Mouse (Mus musculus) mesoderm, embryonic 11.5 days (tissue): ENCODE measurements around the gene Tnp1.

Experiments
- DNase-seq: peaks from one replicate; pipeline ENCODE4 v3.0.0-alpha.2; 2012; ENCODE audit warnings: low read depth, low spot score

Tnp1 gene

DNA sequence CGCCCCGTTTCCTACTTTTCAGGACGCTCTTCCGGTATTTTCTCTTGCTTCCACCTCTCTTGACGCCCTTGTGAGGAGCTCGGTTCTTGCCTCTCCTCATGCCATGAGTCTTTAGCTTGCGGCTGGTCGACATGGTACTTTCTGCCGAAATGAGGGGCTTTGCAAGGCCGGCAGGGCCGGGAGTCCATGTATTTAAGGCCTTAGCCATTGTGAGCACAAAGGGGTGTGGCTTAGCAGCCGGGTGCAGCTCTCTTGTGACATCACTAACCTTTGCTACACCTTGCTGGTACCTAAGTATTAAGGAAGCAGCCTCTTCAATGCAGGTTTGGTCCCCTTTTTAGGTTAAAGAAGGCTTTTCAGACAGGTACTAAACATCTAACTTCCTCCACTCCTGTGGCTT is at the start of gene Tnp1:
Gene Tnp1 (minus strand): TSS at position 179 of the 400 bp plus-strand sequence.
- no peak for DNase-seq

DNA sequence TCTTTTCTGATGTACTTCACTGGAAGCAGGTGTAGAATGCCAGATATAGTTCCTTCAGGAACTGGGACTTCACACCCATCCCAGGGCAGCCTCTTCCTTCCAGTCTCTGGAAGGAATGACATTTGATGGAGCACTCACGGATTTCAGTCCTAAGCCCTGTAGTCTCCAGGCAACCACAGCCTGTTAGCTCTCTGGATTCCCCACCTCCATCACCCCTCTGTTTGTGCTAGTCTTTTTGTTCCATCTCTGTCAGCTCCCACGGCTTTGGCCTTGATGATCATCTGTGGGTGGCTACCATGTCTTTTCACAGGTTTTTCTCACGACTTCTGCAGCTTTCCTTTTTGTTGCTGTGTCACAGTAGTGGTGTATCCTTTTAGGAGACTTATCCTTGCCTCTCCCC is 48.6 kb upstream of the Tnp1 start:
- DNase-seq = no peak

DNA sequence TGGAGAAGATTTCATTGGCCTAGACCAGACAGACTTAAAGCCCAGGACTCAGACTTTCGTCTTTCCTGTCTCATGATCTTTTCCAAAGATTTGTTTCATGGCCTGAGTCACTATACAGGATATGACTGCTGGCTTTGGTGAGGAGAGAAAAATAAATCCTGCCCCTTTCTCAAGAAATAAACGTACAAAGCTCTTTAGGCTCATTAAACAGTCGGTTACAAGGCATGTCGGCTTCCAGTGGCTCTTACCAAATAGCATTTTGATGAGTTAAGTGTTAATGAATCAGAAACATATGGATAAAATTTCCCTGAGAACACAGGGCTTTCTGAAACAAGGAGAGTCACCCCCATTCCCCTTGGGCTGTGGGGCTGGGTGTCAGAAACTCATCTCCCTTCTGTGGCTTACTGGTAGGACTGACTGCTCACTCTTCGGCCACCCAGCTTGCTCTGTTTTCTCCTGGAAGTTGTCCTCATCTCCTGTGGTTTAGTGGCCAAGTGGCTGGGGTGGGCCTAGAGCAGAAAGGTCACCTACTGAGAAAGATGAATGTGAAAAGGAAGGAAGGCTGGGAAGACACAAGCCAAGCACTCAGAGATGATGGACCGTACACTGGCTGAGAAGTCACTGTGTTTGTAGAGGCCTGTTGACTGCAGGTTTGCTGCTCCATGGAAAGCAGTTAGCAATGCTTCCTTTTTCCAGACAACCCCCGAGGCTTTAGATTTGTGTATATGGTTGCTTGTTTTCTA is 46.0 kb upstream of the Tnp1 start:
- no peak for DNase-seq

DNA sequence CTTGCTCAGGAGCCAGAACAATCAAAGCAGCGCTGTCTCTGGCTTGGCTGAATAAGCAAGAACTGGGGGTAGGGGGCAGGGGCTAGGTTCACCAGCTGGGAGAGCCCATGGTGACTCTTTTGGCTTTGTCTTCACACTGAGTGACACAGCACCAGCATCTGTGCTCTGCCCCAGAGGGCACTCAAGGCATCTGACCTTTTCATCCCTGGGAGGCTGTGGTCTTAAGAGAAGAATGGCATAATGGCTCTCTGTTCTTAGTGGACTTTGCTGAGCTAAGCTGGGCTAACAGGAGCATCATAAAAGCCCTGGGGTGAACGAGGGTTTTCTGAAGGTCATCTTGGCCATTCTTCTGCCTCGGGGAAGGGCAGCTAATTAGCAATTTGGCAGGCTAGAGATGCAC is 44.6 kb upstream of the Tnp1 start:
- peak; percentile 69 for DNase-seq

DNA sequence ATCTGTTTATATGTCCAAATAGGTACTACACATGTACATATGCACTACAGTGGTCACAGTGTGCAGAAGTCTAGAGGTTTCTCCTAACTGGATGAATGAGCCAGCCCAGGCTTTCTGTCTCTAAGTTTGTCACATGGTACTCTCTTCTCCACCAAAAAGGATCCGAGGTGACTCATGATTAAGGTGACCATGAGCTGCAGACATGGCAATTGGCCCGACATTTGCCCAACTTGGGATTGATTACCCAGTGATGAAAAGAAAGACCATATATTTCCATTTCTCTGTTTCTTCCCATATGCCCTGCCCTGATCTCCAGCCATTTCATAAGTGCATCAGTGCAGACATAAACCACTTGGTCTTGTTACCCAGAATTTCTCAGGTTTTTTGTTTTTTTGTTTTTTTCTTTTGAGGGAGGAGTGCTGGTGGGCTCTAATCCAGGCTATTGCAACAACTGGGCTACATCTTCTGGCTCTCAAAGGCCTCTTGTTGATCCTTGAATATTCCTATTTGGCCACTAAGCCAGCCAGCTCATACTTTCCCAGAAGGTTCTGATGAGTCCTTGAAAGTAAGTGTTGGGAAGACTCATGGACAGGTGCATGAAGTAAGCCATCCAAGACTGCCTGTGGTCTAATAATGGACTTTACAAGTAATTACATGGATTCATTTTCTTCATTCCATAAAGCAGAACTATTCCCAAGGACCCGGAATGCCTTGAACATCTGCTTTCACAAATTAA is 40.7 kb upstream of the Tnp1 start:
- DNase-seq = no peak

DNA sequence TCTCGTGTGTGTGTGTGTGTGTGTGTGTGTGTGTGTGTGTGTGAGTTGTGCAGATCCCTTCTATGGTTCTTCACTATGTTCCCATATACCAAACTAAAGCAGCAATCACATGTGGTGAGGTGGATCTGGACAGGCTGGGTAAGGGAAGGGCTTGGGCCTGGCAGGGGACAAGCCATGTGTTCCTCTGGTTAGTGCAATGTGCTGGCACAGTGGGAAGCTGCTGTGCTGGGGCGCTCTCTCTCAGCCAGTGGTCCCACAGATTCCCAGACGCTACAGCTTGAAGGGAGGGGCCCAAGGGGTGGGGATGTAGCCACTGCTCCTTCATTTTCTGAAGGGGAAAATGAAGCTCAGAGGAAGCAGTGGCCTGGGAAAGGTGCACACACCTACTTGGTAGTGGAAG is 40.1 kb upstream of the Tnp1 start:
- no peak for DNase-seq

DNA sequence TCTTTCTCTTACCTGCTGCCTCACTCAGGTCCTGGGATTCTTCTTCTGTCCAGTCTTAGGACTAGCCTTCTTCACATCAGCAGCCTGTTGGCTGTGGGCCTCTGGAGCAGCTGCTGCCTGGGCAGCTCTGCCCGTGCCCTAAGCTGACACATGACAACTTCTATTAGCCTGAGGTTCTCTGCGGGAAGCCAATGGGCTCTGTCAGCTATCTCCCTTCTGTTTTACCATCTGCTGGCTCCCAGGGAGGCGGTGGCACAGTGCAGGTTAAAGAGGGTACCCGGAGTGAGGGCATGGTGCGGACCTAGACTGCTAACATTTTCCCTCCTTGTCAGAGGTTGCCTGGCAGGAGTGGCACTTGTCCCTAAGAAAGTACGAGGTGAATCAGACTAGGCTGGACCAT is 39.5 kb upstream of the Tnp1 start:
- no peak for DNase-seq

DNA sequence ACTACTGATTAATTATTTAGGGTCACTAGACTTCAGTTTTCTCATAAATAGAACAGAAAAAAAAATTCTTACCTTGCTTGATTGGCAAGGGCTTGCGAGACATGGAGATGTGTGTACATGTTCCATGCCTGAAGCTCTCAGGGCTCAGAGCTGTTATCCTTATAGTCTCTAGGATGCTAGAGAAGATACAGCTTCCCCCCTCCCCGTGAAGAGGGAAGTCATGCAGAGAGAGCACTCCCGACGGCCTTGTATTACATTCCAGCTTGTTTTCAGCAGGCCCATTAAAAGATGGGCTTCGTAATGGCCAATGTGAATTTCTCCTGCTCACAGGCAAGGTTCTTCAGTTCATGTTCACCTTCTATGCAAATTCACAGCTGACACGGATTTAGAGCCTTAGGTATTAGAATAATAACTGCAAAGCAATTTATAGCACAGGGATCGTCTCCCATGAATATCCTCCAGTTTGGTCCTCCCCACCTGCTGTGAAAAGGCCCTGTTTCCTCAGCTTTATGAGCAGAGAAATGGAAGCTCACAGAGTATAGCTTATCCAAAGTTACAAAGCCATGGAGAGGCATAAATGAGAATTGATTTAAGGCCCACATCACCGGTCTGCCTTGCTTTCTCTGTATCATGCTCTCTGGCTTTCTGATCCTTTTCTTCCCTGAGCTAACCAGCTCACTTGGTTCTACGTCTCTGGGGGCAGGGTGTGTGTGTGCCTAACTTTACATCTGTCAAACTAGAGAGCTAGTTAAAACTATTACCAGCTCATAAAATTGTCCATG is 38.0 kb upstream of the Tnp1 start:
- no peak for DNase-seq

DNA sequence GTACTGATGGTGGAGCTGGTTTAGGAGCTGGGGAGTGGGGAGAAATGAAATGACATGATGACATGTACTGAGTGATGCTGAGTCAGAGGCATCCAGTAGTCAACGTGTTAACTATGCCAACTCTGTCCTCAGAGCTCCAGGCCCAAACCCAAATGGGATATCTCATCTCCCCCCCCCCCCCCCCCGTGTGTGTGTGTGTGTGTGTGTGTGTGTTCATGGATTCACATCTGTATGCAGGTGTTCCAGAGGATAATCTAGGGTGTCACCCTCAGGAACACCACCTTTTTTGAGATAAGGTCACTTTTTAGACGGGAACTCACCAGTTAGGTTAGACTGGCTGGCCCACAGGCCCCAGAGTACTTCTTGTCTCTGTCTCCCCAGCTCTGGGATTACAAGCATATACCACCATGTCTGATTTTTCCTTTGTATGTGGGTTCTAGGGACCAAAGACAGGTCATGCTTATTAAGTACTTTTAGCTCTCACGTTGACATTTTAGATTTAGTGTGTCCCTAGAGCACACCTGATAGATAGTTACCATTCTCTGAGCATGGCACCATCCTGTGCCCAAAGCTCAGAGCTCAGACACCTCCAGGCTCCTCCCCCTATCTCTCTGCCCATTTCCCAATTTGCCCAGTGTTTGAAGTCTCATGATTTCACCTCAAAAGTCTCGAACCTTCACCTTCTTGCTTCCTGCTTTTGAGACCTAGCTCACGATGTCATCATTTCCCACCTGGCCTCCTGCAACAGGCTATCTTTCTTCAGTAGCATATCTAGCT is 31.4 kb upstream of the Tnp1 start:
- no peak for DNase-seq

DNA sequence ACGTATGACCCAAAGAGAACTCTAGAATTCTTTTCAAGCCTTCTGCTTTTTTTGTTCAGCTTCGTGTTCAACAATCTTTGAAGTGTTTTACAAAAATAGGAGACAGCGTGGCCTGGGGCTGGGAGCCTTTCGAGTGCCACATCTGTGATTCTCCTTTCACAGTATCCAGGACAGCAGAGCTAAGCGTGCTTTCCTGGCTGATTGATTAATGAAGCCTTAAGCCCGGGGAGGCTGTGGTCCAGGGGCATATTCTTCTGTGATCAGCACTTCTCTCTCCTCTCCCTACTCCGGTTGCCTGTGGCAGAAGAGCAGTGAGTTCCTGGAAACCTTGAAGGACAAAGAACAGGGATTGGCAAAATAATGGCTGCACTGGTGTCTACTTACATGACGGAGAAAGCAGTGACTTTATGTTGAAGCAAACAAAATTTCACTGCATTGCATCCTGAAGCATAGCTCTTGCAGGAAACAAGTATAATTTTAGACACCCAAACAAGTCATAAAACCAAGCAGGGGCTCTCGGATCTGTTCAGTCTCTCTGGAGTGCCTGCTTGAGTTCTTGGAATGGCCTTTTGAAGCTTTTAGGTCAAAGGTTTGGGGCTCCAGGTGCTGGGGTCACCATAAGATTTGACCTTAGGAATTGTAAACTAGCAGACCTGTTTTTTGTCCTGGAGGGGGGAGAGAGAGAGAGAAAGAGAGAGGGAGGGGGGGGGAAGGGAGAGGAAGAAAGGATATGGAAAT is 30.4 kb upstream of the Tnp1 start:
- peak; percentile 69 for DNase-seq

DNA sequence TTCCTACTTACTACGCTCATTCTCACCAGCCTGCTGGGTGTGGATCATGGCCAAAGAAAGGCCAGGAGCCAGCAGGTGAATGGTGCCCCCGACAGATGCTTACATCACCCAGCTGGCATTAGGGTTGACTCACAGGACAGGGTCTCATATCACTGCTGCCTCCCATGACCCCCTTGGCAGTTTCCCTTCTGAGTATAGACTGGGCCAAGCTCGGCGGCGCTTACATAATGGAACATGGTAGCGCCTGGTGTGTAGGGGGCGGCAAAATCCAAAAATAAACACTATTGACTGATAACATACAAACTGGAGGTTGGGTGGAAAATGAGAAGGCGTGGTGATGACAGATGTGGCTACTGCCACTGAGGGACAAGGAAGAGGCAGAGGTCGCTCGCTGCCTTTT is 28.0 kb upstream of the Tnp1 start:
- no peak for DNase-seq

DNA sequence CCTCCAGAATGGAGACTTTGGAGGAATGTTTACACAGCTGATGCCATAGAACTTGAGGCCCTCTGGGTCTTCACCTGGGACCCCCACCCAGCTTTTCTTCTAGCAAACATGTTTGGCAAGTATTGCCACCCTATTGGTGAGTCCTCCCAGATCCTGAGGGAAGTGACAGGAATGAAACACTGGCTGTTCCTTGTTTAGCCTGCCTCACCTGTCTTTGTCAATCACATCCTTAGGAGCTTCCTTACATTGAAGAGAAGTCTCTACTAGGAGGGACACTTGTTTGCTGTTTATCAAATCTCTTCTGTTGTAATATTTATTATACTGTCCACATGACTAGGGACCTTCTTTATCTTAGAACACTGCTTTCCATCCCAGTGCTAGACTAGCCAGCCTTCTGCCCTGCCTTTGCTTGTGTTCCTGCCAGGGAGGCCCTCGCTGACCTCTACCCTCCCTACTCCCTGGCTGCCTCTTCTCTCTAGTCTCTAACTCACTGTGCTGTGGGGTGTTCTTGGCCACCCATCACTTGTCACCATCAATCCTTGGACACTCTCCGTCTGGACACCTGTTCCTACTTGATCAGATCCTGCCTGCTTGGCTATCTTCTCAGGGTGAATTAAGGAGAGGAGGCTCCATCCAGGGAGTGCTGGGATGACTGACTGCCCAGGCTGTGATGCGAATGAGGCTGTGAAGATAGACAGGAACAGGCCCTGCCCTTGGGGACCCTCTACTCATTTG is 25.1 kb upstream of the Tnp1 start:
- DNase-seq = peak; percentile 24

DNA sequence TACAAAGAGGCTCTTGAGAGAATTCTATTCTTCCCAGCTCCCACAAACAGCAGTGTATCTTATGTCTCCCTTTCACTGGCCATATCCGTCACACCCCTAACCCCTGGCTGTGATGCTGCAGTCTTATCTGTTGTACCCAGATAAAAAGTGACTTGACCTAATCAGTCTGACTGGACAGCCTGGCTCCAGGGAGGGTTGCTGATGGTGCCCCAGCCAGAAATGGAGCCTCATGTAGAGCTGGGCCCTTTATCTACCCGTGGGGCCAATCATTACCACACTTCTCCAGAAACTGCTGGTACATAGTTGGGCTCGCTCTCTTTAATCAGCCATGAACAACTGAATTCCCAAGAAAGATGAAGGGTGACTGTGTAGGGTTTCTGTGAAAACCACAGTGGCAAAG is 22.8 kb upstream of the Tnp1 start:
- no peak for DNase-seq

DNA sequence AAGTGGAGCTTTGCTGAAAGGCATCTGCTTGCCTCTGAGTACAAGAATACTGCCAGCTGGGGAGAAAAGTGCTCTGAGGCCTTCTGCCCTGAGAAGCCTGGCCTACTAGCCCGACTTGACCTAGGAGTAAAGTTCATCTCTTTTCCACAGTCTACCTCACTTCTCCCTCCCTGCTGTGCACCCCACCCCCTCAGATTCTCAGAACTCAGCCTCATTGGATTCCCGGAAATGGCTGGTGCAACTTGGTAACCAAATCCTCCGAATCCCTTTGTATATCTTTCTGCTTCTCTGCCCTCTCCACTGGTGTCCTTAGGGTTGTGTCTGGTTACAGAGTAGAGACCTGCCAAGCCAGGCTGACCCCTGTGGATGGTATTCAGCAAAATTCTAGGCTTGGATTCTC is 20.8 kb upstream of the Tnp1 start:
- no peak for DNase-seq

DNA sequence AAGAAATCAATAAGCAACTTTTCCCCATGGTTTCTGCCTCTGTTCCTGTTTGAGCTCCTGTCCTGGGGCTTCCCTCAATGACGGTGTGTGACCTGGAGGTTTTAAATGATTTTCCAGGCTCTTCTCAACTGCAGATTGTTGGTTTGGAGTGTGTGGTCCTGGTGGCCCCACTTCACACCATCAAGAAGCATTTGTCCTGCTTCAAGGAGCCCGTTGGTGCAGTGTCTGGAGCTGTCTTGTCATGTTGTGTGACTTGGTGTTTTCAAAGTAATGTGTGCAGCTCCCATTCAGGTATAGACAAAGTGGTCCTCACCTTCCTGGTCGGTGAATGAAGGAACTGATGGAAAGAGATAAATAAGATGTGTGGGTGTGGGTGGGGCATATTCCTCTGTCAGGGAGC is 20.0 kb upstream of the Tnp1 start:
- DNase-seq = no peak

DNA sequence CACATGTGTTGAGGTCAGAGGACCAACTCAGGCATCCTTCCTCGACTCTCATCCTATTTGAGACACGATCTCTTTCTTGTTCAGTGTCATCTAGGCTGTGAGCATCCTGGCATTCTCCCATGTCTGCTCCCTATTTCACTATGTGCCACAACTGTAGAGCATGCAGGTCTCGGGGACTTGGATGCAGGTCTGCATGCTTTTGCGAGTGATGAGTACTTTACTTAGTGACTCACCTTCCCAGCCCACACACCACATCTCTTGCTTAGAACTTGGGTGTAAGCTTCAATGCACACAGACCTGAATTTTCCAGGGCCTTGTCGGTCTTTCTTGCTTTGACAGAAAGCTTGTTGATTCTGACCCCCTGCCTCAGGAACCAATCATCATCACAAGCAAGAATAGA is 16.8 kb upstream of the Tnp1 start:
- DNase-seq = no peak

DNA sequence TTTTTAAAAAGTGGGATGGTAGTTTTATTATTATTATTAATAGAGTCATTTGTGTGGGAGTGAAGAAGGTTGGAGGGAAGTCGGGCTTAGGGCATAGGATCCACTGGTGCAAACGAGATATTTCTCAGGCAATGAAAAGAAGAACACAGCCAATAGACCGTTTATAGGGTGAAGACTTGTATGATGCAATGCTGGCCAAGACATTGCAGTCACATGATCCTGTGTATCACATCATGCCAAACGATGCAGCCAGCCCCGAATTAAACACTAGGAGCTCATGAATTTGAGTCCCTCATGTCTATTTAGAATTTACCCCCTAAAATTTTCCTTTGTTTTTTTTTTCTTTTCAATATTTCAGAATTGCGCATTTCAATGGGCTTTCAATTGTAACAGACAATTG is 13.0 kb upstream of the Tnp1 start:
- DNase-seq = no peak

DNA sequence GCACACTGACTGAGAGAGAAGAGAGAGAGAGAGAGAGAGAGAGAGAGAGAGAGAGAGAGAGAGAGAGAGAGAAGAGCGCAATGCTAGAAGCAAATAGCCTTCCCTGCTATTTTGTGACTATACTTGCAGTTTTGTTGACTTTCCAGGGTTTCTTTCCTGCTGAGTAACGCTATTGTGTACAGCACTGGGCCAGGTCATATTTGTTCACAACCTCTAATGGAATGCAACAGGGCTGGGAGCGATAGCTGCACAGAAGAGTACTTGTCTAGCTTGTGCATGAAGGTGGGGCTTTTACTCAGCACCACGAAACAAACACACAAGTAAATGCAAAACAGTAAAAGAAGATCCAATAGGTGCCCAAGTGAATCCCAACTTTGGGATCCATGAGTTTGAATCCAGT is 11.7 kb upstream of the Tnp1 start:
- DNase-seq = no peak

DNA sequence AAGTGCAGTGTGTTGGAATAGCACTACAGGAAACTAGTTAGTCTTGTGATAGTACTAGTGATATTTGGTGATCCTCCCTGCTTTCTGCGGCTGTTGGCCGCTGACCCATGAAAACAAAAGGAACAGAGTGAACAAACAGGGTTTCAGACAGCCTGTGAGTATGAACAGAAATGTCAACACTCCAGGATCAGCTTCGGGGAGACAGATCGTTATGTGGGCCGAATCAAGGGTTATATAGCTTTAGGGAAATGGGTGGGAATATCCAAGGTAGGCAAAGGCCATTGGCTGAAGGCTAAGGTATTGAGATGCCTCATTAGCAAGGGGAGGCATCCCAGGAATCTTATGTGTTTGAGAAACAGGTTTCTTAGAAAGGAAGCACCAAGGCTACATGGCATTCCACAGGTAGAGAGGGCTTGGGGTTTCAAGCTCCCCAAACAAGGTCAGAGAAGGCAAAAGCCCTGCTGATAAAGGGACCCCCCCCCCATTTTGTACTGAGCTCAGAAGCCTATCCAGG is 11.1 kb upstream of the Tnp1 start:
- no peak for DNase-seq

DNA sequence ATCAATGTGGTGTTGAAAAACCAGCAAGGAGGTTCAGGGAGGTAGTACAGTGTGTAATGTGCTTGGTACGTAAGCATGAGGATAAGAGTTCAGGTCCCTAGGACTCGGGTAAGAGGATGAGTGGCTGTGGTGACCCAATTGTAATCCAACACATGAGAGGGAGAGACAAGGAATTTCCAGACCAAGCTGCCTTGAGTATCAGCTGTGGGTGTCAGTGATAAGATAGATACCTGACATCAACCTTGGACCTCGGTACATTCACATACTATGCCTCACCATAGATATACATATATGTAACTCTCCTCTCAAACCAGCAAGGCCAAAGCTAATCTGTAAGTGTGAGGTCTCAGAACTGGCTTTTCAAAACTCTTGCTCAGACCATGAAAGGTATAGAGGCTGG is 10.4 kb upstream of the Tnp1 start:
- DNase-seq = no peak
